Mouse (Mus musculus) midbrain, embryonic 14.5 days (tissue): ENCODE data around the gene Cd37. TPM values are rescaled to one million over a fixed set of nuclear protein-coding genes. Genes with fewer than 3 reads are reported as not detected.
A peak's percentile ranks its signal among the peaks of the same experiment; 100 is the strongest.

Source experiments
- ATAC-seq: fragments of 200-750 bp; cut with Nextera tagmentation; 2 replicates; pipeline ENCODE4 v1.8.0; 2017; ENCODE audit warnings: moderate number of reproducible peaks, moderate library complexity; ENCODE audit not compliant: low FRiP score, low TSS enrichment
- DNase-seq: peaks from one replicate; pipeline ENCODE4 v3.0.0-alpha.2; 2015
- H3K27ac ChIP-seq: fragments of 300-500 bp; sonication (generic); replicated peaks from 2 replicates; pipeline ENCODE4 v1.5.1; 2014; ENCODE audit warnings: mild to moderate bottlenecking, low read depth, low read length, moderate library complexity
- H3K27me3 ChIP-seq: fragments of 300-500 bp; sonication (generic); 2 replicates; pipeline ENCODE4 v1.6.1; 2014; ENCODE audit warnings: low read length, control low read depth, mixed read lengths; ENCODE audit not compliant: control insufficient read depth, insufficient read depth
- H3K36me3 ChIP-seq: fragments of 300-500 bp; sonication (generic); 2 replicates; pipeline ENCODE4 v1.6.1; 2014; ENCODE audit warnings: low read length, control low read depth; ENCODE audit not compliant: control insufficient read depth, insufficient read depth
- H3K4me1 ChIP-seq: fragments of 300-500 bp; sonication (generic); 2 replicates; pipeline ENCODE4 v1.6.1; 2014; ENCODE audit warnings: mild to moderate bottlenecking, antibody characterized with exemption, low read length, control low read depth; ENCODE audit not compliant: control insufficient read depth, insufficient read depth
- H3K4me2 ChIP-seq: fragments of 300-500 bp; sonication (generic); 2 replicates; pipeline ENCODE4 v1.6.1; 2014; ENCODE audit warnings: mild to moderate bottlenecking, low read length, moderate library complexity
- H3K4me3 ChIP-seq: fragments of 300-500 bp; sonication (generic); replicated peaks from 2 replicates; pipeline ENCODE4 v1.5.1; 2014; ENCODE audit warnings: low read depth, low read length
- H3K9ac ChIP-seq: fragments of 300-500 bp; sonication (generic); replicated peaks from 2 replicates; pipeline ENCODE4 v1.6.1; 2014; ENCODE audit warnings: mild to moderate bottlenecking, low read length, moderate library complexity
- H3K9me3 ChIP-seq: fragments of 300-500 bp; sonication (generic); 2 replicates; pipeline ENCODE4 v1.6.1; 2016; ENCODE audit warnings: low read length, control low read depth, mixed read lengths; ENCODE audit not compliant: control insufficient read depth
- WGBS: fragments of 180-500 bp; shearing (Covaris S2); extraction: QIAGEN DNeasy Blood & Tissue Kit; methylation state at CpG from one replicate; pipeline ENCODE4 v1.1.7; 2014; 5-methylcytosine and 5-hydroxymethylcytosine counted together
- polyA plus RNA-seq: library from polyadenylated mRNA; unstranded; fragments of >200 nt; fragmentation: Nextera tagmentation; extraction: Ambion mirVana; gene quantifications from 2 replicates; pipeline ENCODE4 v1.2.1, GENCODE M21; 2014

The Cd37 gene
- polyA plus RNA-seq, 1 experiment from 2014 or later, result 0.76 TPM

DNA sequence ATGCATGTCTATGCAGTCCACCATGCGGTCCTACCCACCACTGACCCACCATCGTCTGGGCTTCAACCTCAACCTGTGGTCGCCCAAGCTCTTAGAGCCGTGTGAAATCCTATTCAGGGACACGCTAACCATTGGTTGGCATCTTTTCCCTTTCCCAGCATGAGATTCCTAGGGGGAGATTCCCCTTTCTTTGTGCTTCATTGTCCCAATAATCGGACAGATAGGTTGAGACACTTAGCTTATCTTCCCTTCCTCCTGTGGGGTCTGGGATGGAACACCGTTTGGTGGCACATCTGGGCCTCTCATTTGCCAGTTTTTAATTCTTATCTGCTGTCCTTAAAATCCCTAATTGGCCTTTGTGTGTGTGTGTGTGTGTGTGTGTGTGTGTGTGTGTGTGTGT, 1.2 kb upstream of the Cd37 start:
- Histone ChIP-seq H3K9ac (no peak overlapping the region), H3K4me2 (peak overlapping the region; percentile 66), H3K27ac (no peak overlapping the region), H3K4me3 (no peak overlapping the region), H3K9me3 (no peaks in the 10 kb centered on the region), H3K27me3 (peaks cover 3% of the 10 kb centered on the region; the same call in 1 of the 2 replicates), H3K4me1 (peaks cover 11% of the 10 kb centered on the region; the same call in 1 of the 2 replicates), H3K36me3 (no peaks in the 10 kb centered on the region)
- DNase-seq (no peak), ATAC-seq (no peak)
- WGBS, result 58% methylated on average over 7 of the region's 7 CpGs

DNA sequence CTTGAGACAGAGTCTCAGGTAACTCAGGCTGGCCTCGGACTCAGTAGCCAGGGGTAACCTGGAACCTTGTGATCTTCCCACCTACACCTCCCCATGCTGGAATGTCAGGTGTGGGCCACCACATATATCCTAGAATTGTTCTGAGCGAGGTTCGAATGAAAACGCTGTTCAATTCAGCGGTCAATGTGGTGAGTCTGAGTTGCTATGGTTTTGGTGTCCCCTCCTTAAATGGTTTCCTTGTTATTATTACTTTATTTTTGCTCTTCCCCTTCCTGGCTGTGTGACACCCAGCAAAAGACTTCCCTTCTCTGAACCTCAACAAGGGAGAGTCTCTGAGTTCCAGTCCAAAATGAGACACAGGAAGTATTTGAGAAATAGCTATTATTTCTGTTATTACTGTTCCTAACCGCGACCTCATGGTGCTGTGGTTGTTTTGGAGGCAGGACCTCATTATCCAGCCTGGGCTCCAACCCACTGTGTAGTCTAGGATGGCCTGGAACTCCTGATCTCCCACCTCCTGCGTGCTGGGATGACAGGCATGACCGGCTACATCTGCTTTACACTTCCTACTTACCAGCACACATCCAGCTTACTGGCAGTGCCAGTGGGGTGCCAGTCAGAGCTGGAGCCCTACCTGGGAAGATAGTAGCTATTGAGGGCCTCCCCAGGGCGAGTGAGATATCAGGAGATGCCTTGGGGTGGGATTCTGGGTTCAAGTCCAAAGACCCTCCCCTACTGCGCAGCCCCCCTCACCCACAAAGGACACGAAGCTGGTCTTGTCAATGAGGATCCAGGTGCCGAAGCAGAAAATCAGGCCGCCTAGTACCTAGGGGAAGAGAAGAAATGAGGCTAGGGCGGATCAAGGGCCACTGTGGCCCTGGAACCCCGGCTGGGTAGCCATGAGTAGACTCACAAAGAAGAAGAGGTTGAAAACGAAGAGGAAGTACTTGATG, 892 bp downstream of the Cd37 start:
- Histone ChIP-seq H3K36me3 (no peaks in the 10 kb centered on the region), H3K27me3 (peaks cover 3% of the 10 kb centered on the region; the same call in 1 of the 2 replicates), H3K9ac (no peak overlapping the region), H3K27ac (no peak overlapping the region), H3K4me1 (peaks cover 20% of the 10 kb centered on the region), H3K4me2 (no peak overlapping the region), H3K4me3 (no peak overlapping the region), H3K9me3 (no peaks in the 10 kb centered on the region)
- WGBS, result 74% methylated on average over 17 of the region's 17 CpGs
- ATAC-seq, result no peak
- no peak for DNase-seq

DNA sequence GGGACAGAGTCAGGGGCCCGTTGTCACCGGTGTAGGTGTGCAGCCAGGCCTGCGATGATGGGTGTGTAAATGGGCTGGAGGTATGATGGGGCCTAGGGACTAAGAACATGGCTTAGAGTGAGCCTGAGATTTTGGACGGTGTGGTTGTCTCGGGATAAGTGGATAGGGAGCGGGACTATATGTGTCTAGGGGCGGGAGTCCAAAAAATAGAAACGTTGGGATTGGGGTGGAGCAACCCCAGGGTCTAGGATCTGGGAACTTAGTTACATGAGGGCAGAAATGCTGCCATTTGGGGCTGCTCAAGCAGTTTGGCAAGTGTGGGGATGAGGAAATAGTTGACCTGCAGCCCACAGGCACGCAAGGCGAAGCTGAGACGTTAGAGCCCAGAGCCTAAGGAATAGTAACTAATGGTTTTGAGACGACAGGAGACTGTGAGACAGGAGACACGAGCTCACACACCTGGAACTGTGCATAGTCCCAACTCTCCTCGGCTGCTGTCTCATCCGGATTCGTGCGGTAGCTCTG, 3.2 kb downstream of the Cd37 start:
- no peak for ATAC-seq
- WGBS, result 26% methylated on average over 17 of the region's 17 CpGs
- Histone ChIP-seq H3K9me3 (no peaks in the 10 kb centered on the region), H3K36me3 (0 out of 2 replicates have a peak, but pooled peaks cover 5% of the 10 kb centered on the region), H3K27me3 (peaks cover 3% of the 10 kb centered on the region; the same call in 1 of the 2 replicates), H3K27ac (peak overlapping the region; percentile 75), H3K4me2 (peak overlapping the region; percentile 36), H3K4me3 (no peak overlapping the region), H3K4me1 (peaks cover 17% of the 10 kb centered on the region), H3K9ac (0 out of 2 replicates have a peak overlapping the region, but pooled peaks have one; percentile 23)
- no peak for DNase-seq

DNA sequence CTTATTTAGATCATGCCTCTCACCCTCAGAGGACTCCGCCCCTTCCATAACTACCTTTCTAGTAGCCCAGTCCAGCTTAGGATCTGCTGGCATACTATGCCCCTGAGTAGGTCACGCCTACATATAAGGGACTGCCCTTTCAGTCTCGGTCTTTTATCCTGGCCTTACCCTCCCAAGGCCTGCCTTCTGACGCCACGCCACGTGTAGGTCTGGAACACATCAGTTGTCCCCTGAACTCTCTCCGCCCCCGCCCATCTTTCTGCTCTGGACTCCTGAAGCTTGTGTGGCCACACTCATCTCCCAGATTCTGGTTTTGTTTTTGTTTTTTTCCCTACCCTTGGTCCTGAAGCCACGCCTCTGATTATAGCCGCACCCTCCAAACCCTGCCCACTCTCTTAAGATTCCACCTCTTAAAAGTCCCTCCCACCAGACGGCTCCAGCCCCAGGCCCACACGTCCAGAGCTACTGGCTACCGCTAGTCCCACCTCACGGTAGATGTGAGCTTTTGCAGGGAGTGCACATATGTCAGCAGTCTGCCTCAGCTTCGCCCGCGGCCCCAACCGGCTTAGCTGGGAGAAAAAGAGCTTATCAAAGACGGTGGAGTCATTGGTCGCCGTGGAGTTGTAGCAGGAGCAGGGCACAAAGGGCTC, 3.9 kb downstream of the Cd37 start:
- WGBS, result 5% methylated on average over 21 of the region's 21 CpGs
- ATAC-seq (peak; percentile 78; the same call in 1 of the 2 replicates), DNase-seq (peak; percentile 73)
- 0 out of 2 replicates have a peak, but pooled peaks cover 5% of the 10 kb centered on the region for H3K36me3 ChIP-seq
- 0 out of 2 replicates have a peak overlapping the region, but pooled peaks have one; percentile 23 for H3K9ac ChIP-seq
- H3K4me1 ChIP-seq, result peaks cover 14% of the 10 kb centered on the region; the same call in 1 of the 2 replicates
- peak overlapping the region; percentile 36 for H3K4me2 ChIP-seq
- 0 out of 2 replicates have a peak overlapping the region, but pooled peaks have one; percentile 5 for H3K4me3 ChIP-seq
- H3K27me3 ChIP-seq, result peaks cover 3% of the 10 kb centered on the region; the same call in 1 of the 2 replicates
- H3K27ac ChIP-seq, result peak overlapping the region; percentile 75
- H3K9me3 ChIP-seq, result no peaks in the 10 kb centered on the region

DNA sequence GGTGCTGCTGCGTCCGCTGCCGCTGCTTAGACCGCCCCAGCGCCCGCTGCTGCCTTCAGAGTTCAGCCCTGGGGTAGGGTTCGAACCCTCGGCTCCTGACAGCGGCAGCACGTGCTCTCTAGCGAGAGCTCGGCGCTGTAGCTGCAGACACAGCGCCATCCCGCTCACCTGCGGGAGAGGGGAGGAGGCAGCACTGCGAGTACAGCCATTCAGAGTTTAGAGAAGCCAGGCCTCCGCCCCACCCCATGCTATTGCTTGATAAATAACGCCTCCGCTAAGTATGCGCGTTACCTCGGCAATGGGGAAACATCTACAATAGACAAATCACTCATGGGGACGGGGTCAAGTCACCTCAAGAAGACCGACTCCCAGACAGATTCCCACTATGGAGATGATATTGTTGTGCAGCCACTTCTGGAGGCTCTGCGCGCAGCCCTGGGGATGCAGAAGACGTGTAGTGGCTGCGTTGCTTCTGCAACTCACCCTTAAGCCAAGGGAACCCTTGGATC, 4.5 kb downstream of the Cd37 start:
- peak; percentile 49 for DNase-seq
- 6% methylated on average over 29 of the region's 29 CpGs for WGBS

DNA sequence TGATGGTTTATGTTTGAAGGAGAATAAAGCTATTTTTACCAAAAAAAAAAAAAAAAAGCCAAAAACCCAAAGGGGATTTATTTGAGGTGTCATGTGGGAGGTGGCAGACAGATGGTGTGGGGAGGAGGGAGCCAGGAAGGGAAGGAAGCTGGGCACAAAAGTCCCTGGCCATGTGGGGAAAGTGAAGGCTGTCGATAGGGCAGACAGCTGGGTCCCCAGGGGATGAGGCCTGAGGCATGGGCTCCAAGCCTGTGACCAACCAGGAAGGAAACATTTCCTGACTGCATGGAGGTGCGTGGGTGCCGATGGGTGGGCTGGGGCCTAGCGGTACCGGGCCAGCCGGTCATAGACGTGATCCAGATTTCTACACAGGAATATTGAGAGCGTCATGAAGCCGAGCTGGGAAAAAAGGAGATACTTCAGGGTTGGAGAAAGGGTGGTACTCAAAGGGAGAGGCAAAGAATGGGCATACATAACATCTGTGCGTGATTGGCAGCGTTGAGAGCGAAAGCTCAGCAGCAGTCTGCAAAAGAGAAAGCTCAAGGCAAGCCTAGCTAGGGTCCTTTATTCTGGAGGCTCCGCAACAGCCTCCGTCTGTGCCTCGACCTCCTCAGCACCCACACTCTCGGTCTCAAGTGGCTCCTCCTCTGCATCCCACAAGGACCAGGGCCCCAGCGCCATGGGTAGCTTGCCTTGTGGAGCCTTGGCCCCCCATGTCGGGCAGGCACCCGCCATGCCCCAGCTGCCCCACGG, 5.2 kb downstream of the Cd37 start:
- WGBS, result 22% methylated on average over 20 of the region's 20 CpGs

More for the DNA sequence above, 4.5 kb downstream of the Cd37 start:
- no peaks in the 10 kb centered on the region for H3K9me3 ChIP-seq
- peaks cover 3% of the 10 kb centered on the region; the same call in 1 of the 2 replicates for H3K27me3 ChIP-seq
- no peak overlapping the region for H3K4me3 ChIP-seq
- no peak overlapping the region for H3K9ac ChIP-seq
- peak overlapping the region; percentile 36; the same call in 1 of the 2 replicates for H3K4me2 ChIP-seq
- no peak for ATAC-seq
- H3K36me3 ChIP-seq, result peaks cover 9% of the 10 kb centered on the region
- peaks cover 14% of the 10 kb centered on the region; the same call in 1 of the 2 replicates for H3K4me1 ChIP-seq
- peak overlapping the region; percentile 75 for H3K27ac ChIP-seq

DNA sequence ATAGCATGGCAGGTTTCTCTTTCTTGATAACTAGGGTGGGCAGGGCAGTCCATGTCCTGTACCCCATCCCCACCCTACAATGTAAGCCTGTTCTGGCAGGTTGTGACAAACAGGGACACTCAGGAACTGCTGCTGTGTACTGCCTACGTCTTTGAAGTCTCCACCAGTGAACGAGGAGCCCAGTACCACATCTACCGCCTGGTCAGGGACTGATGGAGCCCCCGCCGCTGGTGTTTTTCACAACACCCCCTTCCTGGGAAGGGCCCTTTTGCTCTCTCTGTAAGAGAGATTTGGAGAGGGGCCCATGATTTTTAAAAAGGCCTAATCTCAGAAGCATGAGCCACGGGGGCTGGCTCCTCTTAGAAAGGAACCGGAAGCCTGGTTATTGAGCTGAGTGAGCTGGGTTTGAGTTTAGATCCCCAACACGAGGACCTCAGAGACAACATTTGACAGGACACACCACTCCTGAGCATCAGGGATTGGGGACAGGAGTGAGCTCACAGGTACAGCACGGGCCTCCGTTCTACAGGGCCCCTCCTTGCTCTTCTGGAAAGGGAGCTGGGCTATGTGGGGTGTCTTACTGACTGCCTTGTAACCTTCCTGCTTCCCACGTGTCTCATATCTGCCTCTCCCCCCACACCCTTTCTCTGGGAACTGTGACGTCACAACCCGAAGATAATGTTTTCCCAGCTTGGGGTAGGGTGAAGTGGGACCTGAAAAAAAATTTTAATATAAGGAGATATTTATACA, 6.0 kb downstream of the Cd37 start:
- no peak overlapping the region for H3K4me3 ChIP-seq
- no peaks in the 10 kb centered on the region for H3K27me3 ChIP-seq
- 0 out of 2 replicates have a peak overlapping the region, but pooled peaks have one; percentile 8 for H3K27ac ChIP-seq
- no peak overlapping the region for H3K9ac ChIP-seq
- no peak overlapping the region for H3K4me2 ChIP-seq
- H3K4me1 ChIP-seq, result peaks cover 14% of the 10 kb centered on the region; the same call in 1 of the 2 replicates
- ATAC-seq (no peak), DNase-seq (no peak)
- 70% methylated on average over 13 of the region's 13 CpGs for WGBS
- peaks cover 18% of the 10 kb centered on the region for H3K36me3 ChIP-seq
- no peaks in the 10 kb centered on the region for H3K9me3 ChIP-seq

More for the DNA sequence above, 5.2 kb downstream of the Cd37 start:
- DNase-seq (peak; percentile 47), ATAC-seq (peak; percentile 15; the same call in 1 of the 2 replicates)
- Histone ChIP-seq H3K36me3 (peaks cover 15% of the 10 kb centered on the region), H3K4me3 (no peak overlapping the region), H3K4me2 (peak overlapping the region; percentile 21; the same call in 1 of the 2 replicates), H3K9me3 (no peaks in the 10 kb centered on the region), H3K27ac (no peak overlapping the region), H3K27me3 (no peaks in the 10 kb centered on the region), H3K4me1 (peaks cover 14% of the 10 kb centered on the region; the same call in 1 of the 2 replicates), H3K9ac (no peak overlapping the region)
